Mouse (Mus musculus): Measurements from ENCODE around the gene Castor1. TPM values are rescaled to one million over a fixed set of nuclear protein-coding genes. Genes with fewer than 3 reads are reported as not detected.

Castor1 gene
- polyA plus RNA-seq, 1 experiment, result 1.4 TPM

DNA sequence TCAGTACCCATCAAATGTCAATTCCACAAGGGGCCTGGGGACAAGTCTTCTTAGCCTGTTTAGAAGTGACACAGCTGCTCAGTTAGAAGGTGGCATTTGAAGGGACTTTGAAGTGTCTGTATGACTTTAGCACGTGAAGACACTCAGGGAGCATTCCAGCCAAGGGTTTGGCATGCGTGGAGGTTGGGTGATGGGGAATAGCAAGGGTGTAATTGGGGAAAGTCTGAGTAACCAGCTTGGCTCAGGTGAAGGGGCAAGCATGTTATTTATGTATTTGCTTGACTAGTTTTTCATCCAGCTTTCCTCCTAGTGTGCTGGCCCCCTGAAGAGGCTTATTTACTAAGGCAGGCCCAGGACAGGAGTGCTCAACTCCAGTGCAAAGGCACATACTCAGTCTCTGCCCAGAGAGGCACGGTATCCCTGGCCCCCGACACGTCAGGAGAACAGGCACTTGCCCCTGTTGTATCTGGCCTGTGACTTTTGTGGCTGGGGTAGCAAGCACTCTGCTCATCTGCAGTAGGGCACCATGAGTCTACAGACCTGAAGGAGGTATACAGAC is 12.8 kb upstream of the Castor1 start:
- Histone ChIP-seq H3K9me3 (no peaks in the 10 kb centered on the region), H3K4me1 (peaks cover 17% of the 10 kb centered on the region), H3K4me3 (replicated peaks) (no peak overlapping the region), H3K27me3 (replicated peaks) (peaks cover 9% of the 10 kb centered on the region), H3K36me3 (replicated peaks; ENCODE audit: low read length) (peaks cover 45% of the 10 kb centered on the region)
- TF ChIP-seq FLI1 (IDR thresholded peaks at IDR 0.05; ENCODE audit: low read length), result no peak

DNA sequence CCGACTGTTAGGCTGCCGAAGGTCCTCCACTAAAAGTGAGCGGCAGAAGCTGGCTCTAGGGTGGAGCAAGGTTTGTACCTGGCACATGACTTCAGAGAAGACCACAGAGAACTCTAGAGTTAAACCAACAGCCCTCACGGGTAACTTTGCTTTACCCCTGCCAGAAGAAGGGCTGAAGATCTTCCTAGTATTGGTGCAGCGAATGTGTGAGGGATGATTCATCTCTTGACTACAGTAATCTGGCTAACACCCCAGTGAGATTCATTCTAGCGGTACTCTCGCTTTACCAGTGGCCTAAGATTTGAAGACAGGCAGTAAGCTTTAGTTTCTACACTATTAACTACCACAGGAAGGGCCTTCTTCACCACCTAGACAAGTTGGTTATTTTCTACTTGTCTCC is 12.1 kb upstream of the Castor1 start:
- no peak overlapping the region for H3K4me3 ChIP-seq (replicated peaks)
- peaks cover 9% of the 10 kb centered on the region for H3K27me3 ChIP-seq (replicated peaks)
- peaks cover 17% of the 10 kb centered on the region for H3K4me1 ChIP-seq
- H3K36me3 ChIP-seq (replicated peaks; ENCODE audit: low read length), result peaks cover 53% of the 10 kb centered on the region
- TF ChIP-seq FLI1 (IDR thresholded peaks at IDR 0.05; ENCODE audit: low read length), result no peak
- TF ChIP-seq GATA1 (IDR thresholded peaks at IDR 0.05; ENCODE audit: borderline replicate concordance, low read length), result no peak
- H3K9me3 ChIP-seq, result no peaks in the 10 kb centered on the region

DNA sequence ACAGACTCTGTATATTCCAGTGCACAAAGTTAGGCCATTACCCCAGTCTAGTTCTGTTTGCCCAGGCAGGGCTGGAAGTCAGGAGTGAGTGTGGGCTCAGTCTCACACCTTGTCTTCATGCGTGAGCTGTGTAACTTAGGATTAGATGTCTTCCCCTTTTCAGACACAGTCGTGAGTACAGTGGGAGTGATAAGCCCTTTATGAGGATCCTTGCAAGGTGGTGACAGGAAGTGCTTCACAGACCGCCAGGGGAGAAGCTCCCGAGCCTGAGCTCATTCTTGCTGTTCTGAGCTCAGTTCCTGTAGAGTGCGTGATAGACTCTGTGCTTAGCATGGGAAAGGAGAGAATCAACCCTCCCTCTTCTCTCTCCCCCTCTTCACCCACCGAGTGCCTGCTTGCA is 11.5 kb upstream of the Castor1 start:
- peaks cover 17% of the 10 kb centered on the region for H3K4me1 ChIP-seq
- no peaks in the 10 kb centered on the region for H3K9me3 ChIP-seq
- H3K27me3 ChIP-seq (replicated peaks), result peaks cover 9% of the 10 kb centered on the region
- TF ChIP-seq GATA1 (IDR thresholded peaks at IDR 0.05; ENCODE audit: borderline replicate concordance, low read length) (no peak), FLI1 (IDR thresholded peaks at IDR 0.05; ENCODE audit: low read length) (no peak)
- peaks cover 54% of the 10 kb centered on the region for H3K36me3 ChIP-seq (replicated peaks; ENCODE audit: low read length)
- H3K4me3 ChIP-seq (replicated peaks), result no peak overlapping the region

DNA sequence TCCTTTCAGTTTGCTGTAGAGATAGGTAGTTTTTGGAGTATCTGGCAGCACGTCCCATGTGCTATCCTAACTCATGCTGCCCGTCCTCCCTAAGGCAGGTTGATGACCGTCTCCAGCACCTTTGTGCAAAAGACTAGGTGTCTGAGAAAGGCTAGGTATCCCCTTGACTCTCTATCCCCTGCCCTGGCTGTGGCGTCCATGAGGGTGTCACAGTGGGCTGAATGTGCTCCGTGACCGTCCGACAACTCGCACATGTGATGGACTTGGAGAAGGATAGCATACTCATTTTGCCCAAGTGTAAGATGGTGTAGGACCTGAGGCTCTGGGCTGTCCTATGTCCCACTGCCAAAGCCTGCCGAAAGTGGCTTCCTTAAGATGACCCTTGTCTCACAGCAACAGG is 10.4 kb upstream of the Castor1 start:
- Histone ChIP-seq H3K27me3 (replicated peaks) (peaks cover 9% of the 10 kb centered on the region), H3K9me3 (no peaks in the 10 kb centered on the region), H3K36me3 (replicated peaks; ENCODE audit: low read length) (peaks cover 65% of the 10 kb centered on the region), H3K4me1 (peaks cover 17% of the 10 kb centered on the region), H3K4me3 (replicated peaks) (no peak overlapping the region)
- TF ChIP-seq FLI1 (IDR thresholded peaks at IDR 0.05; ENCODE audit: low read length) (no peak), GATA1 (IDR thresholded peaks at IDR 0.05; ENCODE audit: borderline replicate concordance, low read length) (no peak)

DNA sequence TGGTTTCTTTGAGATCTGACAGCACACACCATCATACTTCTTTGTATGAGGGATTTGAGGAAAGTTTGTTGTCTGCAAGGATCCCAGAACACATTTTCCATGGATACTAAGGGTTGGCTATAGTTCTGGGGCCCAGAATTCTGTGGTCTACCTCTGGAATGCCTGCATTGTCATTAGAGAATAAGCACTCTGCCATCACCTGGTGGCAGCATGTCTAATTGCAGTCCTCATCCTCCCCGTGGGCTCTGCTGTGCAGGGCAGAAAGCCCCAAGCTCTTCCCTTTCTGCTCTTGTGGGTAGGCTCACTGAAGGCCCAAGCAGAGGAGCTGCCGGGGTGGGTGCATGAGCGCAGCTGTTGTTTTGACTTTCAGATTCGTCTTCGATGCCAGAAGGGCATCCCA is 8.5 kb upstream of the Castor1 start:
- Histone ChIP-seq H3K27me3 (replicated peaks) (peaks cover 12% of the 10 kb centered on the region), H3K9me3 (no peaks in the 10 kb centered on the region), H3K4me3 (replicated peaks) (no peak overlapping the region), H3K4me1 (peaks cover 10% of the 10 kb centered on the region), H3K36me3 (replicated peaks; ENCODE audit: low read length) (peaks cover 84% of the 10 kb centered on the region)
- no peak for TF ChIP-seq FLI1 (IDR thresholded peaks at IDR 0.05; ENCODE audit: low read length)
- no peak for TF ChIP-seq GATA1 (IDR thresholded peaks at IDR 0.05; ENCODE audit: borderline replicate concordance, low read length)

DNA sequence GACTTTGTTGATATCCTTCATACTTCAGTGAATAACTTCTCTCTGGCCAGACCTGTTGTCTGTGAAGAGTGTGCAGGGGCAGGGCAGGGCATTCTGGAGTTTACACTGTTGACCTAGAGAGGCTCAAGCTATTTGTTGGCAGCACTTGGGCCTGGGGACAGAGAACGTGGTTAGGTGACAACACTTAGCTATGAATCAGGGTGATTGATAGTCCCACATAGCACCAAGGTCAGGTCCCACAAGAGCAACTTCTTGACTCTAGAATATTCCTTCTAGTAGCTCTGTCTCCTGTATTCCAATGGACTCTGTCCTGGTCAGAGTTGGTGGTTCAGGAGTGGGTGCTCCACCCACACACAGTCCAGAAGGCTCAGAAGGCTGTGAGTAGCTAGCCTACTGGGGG is 7.2 kb upstream of the Castor1 start:
- peaks cover 90% of the 10 kb centered on the region for H3K36me3 ChIP-seq (replicated peaks; ENCODE audit: low read length)
- H3K9me3 ChIP-seq, result no peaks in the 10 kb centered on the region
- H3K4me3 ChIP-seq (replicated peaks), result no peak overlapping the region
- TF ChIP-seq FLI1 (IDR thresholded peaks at IDR 0.05; ENCODE audit: low read length) (no peak), GATA1 (IDR thresholded peaks at IDR 0.05; ENCODE audit: borderline replicate concordance, low read length) (no peak)
- H3K4me1 ChIP-seq, result peaks cover 10% of the 10 kb centered on the region
- peaks cover 11% of the 10 kb centered on the region for H3K27me3 ChIP-seq (replicated peaks)

DNA sequence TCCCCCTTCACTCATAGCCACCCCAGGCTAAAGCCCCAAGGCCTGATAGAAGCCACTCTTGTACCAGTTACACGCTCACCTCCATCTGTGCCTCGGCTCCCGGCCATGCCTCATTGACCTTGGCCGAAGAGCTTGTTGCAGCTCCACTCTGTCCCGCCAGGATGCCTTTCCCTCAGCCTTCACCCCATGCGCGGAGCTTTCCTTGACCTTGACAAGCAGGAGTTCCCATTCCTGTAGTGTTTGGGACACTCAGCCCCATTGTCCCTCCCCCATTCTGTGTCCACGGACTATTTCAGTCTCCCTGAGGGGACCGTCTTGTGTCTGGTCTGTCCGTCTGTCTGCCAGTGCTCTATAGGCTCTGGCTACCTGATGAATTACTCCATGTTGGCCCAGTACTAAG is 4.9 kb upstream of the Castor1 start:
- TF ChIP-seq FLI1 (IDR thresholded peaks at IDR 0.05; ENCODE audit: low read length), result no peak
- TF ChIP-seq GATA1 (IDR thresholded peaks at IDR 0.05; ENCODE audit: borderline replicate concordance, low read length), result no peak
- Histone ChIP-seq H3K36me3 (replicated peaks; ENCODE audit: low read length) (peaks cover 71% of the 10 kb centered on the region), H3K4me1 (peaks cover 6% of the 10 kb centered on the region), H3K27me3 (replicated peaks) (peaks cover 16% of the 10 kb centered on the region), H3K4me3 (replicated peaks) (no peak overlapping the region), H3K9me3 (peaks cover 5% of the 10 kb centered on the region; the same call in 1 of the 2 replicates)

DNA sequence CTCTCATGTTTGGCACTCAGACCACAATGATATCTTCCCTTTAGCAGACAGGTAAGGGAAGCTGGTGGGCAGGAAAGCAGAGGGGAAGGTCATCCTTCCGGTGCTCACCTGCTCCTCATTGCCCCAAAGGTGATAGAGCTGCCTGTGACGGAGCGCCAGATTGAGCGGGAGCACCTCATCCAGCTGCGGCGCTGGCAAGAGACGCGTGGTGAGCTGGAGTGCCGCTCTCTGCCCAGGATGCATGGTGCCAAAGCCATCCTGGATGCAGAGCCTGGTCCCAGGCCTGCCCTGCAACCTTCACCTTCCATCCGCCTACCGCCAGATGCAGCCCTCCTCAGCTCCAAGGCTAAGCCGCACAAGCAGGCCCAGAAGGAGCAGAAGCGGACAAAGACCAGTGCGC is 3.5 kb upstream of the Castor1 start:
- TF ChIP-seq FLI1 (IDR thresholded peaks at IDR 0.05; ENCODE audit: low read length) (no peak), GATA1 (IDR thresholded peaks at IDR 0.05; ENCODE audit: borderline replicate concordance, low read length) (no peak)
- peaks cover 29% of the 10 kb centered on the region for H3K27me3 ChIP-seq (replicated peaks)
- peaks cover 59% of the 10 kb centered on the region for H3K36me3 ChIP-seq (replicated peaks; ENCODE audit: low read length)
- peaks cover 19% of the 10 kb centered on the region for H3K4me1 ChIP-seq
- H3K9me3 ChIP-seq, result peaks cover 5% of the 10 kb centered on the region; the same call in 1 of the 2 replicates
- no peak overlapping the region for H3K4me3 ChIP-seq (replicated peaks)

DNA sequence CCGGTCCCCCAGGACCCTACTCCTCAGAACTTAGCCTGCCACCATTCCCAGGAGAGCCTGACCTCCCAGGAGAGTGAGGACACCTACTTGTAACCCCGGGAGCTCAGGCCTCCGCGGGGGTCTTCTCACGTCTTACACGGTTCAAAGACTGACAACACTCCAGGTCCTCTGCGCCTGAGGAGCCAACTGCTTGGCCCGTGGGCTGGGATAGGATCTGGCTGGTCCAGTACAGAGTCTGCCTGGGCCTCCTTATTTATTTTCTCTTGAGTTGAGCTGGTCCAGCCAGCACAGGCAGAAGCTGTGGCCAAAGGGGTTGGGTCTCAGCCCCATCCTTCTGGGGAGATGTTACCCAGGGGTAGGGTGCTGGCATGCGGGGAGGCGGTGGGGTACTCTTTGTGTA is 3.0 kb upstream of the Castor1 start:
- Histone ChIP-seq H3K27me3 (replicated peaks) (peaks cover 32% of the 10 kb centered on the region), H3K36me3 (replicated peaks; ENCODE audit: low read length) (peaks cover 54% of the 10 kb centered on the region), H3K4me3 (replicated peaks) (no peak overlapping the region), H3K9me3 (peaks cover 5% of the 10 kb centered on the region; the same call in 1 of the 2 replicates), H3K4me1 (peaks cover 22% of the 10 kb centered on the region)
- TF ChIP-seq GATA1 (IDR thresholded peaks at IDR 0.05; ENCODE audit: borderline replicate concordance, low read length) (no peak), FLI1 (IDR thresholded peaks at IDR 0.05; ENCODE audit: low read length) (no peak)

DNA sequence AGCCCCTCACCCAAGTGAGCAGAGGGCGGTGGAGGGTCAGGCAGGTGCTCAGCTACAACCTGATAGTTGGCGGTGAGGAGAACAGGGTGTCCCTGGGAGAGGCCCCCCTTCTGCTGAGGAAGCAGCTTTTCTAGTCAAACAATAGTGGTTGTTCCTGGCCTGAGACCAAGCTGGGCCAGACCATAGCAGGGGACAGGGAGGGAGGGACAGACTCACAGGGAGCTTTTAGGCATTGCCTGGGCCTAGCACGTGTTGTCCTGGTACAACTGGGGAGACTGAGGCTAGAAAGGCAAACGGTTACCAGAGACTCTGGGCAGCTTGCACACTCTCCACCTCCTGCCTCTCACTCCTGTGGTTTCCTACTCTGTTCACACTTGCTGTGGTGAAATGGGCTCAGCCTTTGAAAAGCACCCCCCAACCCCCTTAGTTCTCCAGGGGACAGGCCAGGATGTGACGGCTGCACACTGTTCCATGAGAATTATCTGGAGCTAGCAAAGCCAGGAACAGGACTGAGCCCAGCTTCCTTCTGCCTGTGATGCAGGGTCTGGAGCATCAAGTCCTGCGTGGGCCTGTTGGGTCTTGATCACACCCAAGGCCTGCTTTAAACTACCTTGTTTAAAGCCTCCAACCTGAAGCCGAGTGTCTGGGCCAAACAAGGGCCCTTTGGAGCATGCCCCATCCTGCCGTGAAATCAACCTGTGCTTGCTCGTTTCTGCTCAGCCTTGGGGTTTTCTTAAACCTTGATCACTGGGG is 1.6 kb upstream of the Castor1 start:
- H3K4me1 ChIP-seq, result peaks cover 30% of the 10 kb centered on the region
- H3K9me3 ChIP-seq, result peaks cover 5% of the 10 kb centered on the region; the same call in 1 of the 2 replicates
- TF ChIP-seq GATA1 (IDR thresholded peaks at IDR 0.05; ENCODE audit: borderline replicate concordance, low read length) (no peak), FLI1 (IDR thresholded peaks at IDR 0.05; ENCODE audit: low read length) (no peak)
- H3K36me3 ChIP-seq (replicated peaks; ENCODE audit: low read length), result peaks cover 44% of the 10 kb centered on the region
- H3K27me3 ChIP-seq (replicated peaks), result peaks cover 43% of the 10 kb centered on the region
- H3K4me3 ChIP-seq (replicated peaks), result no peak overlapping the region

Measured in megakaryocyte, embryonic 14.5 days (primary cell).